Mouse (Mus musculus): ENCODE measurements around the gene Gm43064. TPM values are rescaled to one million over a fixed set of nuclear protein-coding genes. Genes with fewer than 3 reads are reported as not detected.
"Not testable (repeated sequence)": the region's sequence is repeated elsewhere in the genome, so short reads cannot be mapped to it uniquely, and the experiment has no call there.

Gm43064 gene
- polyA plus RNA-seq, 1 experiment from 2014 or later = 1.1 TPM

DNA sequence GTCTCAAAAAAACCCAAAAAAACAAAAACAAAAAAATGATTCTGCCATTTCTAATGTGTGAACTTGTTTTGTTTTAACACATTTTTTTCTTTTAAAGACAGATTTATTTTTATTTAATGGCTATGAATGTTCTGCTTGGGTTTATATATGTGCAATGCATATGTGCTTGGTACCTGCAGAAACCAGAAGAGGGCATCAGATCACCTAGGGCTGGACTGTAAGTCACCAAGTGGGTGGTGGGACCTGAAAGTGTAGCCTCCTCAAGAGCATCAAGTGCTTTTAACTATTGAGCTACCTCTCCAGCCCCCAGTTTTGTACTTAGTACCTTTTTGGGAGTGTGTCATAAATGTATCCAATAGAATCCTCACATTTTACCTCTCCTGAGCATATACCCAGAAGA, 18.2 kb downstream of the Gm43064 start:
- ATAC-seq (ENCODE audit: insufficient read depth, low FRiP score) = no peak
- Histone ChIP-seq H3K4me2 (ENCODE audit: low read depth, low read length) (no peak overlapping the region), H3K9me3 (replicated peaks; ENCODE audit: control insufficient read depth, low read length) (no peaks in the 10 kb centered on the region), H3K4me1 (ENCODE audit: control insufficient read depth, insufficient read depth, low read length) (no peaks in the 10 kb centered on the region), H3K9ac (ENCODE audit: low read length) (no peak overlapping the region), H3K4me3 (replicated peaks; ENCODE audit: low read length) (no peak overlapping the region), H3K27ac (ENCODE audit: low read length) (no peak overlapping the region), H3K27me3 (ENCODE audit: control insufficient read depth, insufficient read depth, low read length) (no peaks in the 10 kb centered on the region), H3K36me3 (ENCODE audit: control insufficient read depth, insufficient read depth, low read length) (no peaks in the 10 kb centered on the region)

DNA sequence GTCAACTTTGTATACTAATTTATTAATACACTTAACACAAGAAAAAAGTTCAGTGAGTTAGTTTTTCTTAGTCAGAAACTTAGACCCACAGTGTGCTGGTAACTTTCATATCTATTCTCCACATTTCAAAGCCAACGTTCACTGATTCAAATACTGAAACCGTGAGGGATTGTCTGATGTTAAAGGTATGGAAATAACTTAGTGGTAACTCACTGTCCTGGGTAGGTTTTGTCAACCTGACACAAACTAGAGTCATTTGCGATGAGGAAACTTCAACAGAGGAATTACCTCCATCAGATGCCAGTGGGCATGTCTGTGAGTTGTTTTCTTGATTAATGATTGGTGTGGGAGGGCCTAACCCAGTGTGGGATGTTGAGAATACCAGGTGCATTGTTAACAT, 19.7 kb downstream of the Gm43064 start:
- no peaks in the 10 kb centered on the region for H3K36me3 ChIP-seq (ENCODE audit: control insufficient read depth, insufficient read depth, low read length)
- H3K27ac ChIP-seq (ENCODE audit: low read length) = no peak overlapping the region
- no peak for ATAC-seq (ENCODE audit: insufficient read depth, low FRiP score)
- no peak overlapping the region for H3K4me3 ChIP-seq (replicated peaks; ENCODE audit: low read length)
- H3K4me2 ChIP-seq (ENCODE audit: low read depth, low read length) = no peak overlapping the region
- no peak overlapping the region for H3K9ac ChIP-seq (ENCODE audit: low read length)
- H3K9me3 ChIP-seq (replicated peaks; ENCODE audit: control insufficient read depth, low read length) = no peaks in the 10 kb centered on the region
- no peaks in the 10 kb centered on the region for H3K27me3 ChIP-seq (ENCODE audit: control insufficient read depth, insufficient read depth, low read length)
- H3K4me1 ChIP-seq (ENCODE audit: control insufficient read depth, insufficient read depth, low read length) = no peaks in the 10 kb centered on the region
- WGBS = 75% methylated on average over 3 of the region's 3 CpGs

DNA sequence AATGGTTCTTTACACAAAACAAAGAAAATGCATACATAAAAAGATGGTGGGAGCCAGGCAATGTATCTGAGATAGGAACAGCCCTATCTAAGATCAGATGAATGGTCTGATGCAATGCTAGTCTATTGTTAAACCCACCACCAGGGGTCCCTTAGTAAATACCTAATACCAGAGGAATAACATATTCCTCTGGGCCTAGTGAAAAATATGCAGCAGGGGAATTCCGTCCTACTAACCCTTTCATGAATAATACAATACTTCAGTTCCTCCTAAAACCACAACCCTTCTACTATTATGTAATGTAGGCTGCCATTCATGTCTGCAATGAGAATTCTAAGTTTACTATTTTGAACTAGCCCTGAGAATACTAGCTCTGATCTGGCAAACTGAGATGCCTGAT, 21.3 kb downstream of the Gm43064 start:
- not testable (repeated sequence) for H3K9me3 ChIP-seq (replicated peaks; ENCODE audit: control insufficient read depth, low read length); H3K27ac ChIP-seq (ENCODE audit: low read length); H3K27me3 ChIP-seq (ENCODE audit: control insufficient read depth, insufficient read depth, low read length); H3K4me1 ChIP-seq (ENCODE audit: control insufficient read depth, insufficient read depth, low read length); H3K36me3 ChIP-seq (ENCODE audit: control insufficient read depth, insufficient read depth, low read length); ATAC-seq (ENCODE audit: insufficient read depth, low FRiP score); H3K4me3 ChIP-seq (replicated peaks; ENCODE audit: low read length); H3K9ac ChIP-seq (ENCODE audit: low read length); H3K4me2 ChIP-seq (ENCODE audit: low read depth, low read length)
- 62% methylated on average over 1 of the region's 1 CpGs for WGBS

DNA sequence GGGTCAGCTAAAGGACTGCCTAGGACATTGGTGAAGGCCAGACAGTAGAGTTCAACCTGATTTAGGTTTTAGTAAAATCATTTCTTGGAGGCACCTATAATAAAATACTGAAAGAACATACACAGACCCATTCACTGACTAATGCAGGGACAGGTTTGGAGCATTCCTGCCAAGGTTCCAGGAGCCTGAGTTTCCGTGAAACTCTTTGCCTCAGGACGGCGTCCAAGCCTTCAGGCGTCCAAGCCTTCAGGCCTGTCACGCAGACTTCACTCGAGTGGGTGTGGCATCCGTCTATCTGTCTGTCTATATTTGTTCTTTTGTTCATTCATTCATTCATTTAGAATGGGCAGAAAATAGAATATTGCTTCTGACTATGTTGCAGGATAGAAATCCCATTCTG, 21.8 kb downstream of the Gm43064 start:
- Histone ChIP-seq H3K4me3 (replicated peaks; ENCODE audit: low read length) (no peak overlapping the region), H3K4me2 (ENCODE audit: low read depth, low read length) (no peak overlapping the region), H3K27ac (ENCODE audit: low read length) (no peak overlapping the region), H3K9ac (ENCODE audit: low read length) (no peak overlapping the region), H3K4me1 (ENCODE audit: control insufficient read depth, insufficient read depth, low read length) (no peaks in the 10 kb centered on the region), H3K27me3 (ENCODE audit: control insufficient read depth, insufficient read depth, low read length) (no peaks in the 10 kb centered on the region), H3K9me3 (replicated peaks; ENCODE audit: control insufficient read depth, low read length) (no peaks in the 10 kb centered on the region), H3K36me3 (ENCODE audit: control insufficient read depth, insufficient read depth, low read length) (no peaks in the 10 kb centered on the region)
- ATAC-seq (ENCODE audit: insufficient read depth, low FRiP score) = no peak
- 71% methylated on average over 7 of the region's 7 CpGs for WGBS

DNA sequence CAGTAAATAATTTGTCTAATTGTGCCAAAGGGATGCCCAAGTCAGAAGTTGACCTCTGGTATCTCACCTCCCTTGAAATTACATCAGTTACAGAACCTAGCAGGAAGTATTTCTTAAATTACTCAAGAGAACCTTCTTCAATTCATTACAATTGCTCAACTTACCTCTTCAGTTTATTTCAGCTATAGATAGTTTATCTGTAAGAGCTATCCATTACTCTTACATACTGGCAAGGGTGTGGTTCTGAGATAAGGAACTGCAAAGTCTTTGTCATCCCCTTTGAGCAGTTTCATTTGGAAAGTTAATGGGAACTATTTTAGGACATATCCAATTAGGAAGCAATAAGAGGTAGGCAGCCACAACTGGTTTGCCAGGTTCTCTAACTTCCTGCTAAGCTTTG, 23.1 kb downstream of the Gm43064 start, which contains the start of gene Bcl2l15:
Bcl2l15 (plus strand) TSS at position 176 of the 400 bp plus-strand sequence.
- Histone ChIP-seq H3K9me3 (replicated peaks; ENCODE audit: control insufficient read depth, low read length) (no peaks in the 10 kb centered on the region), H3K27ac (ENCODE audit: low read length) (no peak within 1 kb of the TSS), H3K4me3 (replicated peaks; ENCODE audit: low read length) (no peak within 1 kb of the TSS), H3K36me3 (ENCODE audit: control insufficient read depth, insufficient read depth, low read length) (no peaks in the 10 kb centered on the region), H3K27me3 (ENCODE audit: control insufficient read depth, insufficient read depth, low read length) (no peaks in the 10 kb centered on the region), H3K9ac (ENCODE audit: low read length) (no peak within 1 kb of the TSS), H3K4me2 (ENCODE audit: low read depth, low read length) (no peak within 1 kb of the TSS), H3K4me1 (ENCODE audit: control insufficient read depth, insufficient read depth, low read length) (no peaks in the 10 kb centered on the region)
- no peak for ATAC-seq (ENCODE audit: insufficient read depth, low FRiP score)

DNA sequence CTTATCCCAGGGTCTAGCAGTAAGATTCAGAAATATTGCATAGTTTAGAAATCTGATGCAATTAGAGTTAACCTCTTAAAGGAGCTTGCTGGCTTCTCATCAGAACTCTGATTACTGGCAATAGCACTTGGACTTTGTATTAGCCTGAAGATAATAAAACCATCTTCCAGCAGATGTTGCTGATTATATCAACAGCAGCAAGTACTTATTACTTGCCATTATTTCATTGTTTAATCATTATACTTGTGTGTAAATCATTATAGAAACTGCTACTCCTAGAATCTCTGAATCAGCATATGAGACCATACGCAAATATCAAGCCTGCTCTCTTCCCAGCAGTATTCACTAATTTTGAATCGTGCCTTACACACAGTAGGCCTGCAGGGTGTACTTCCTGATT, 24.6 kb downstream of the Gm43064 start:
- Histone ChIP-seq H3K4me3 (replicated peaks; ENCODE audit: low read length) (no peak overlapping the region), H3K27ac (ENCODE audit: low read length) (no peak overlapping the region), H3K9ac (ENCODE audit: low read length) (no peak overlapping the region), H3K9me3 (replicated peaks; ENCODE audit: control insufficient read depth, low read length) (no peaks in the 10 kb centered on the region), H3K36me3 (ENCODE audit: control insufficient read depth, insufficient read depth, low read length) (no peaks in the 10 kb centered on the region), H3K4me2 (ENCODE audit: low read depth, low read length) (no peak overlapping the region), H3K27me3 (ENCODE audit: control insufficient read depth, insufficient read depth, low read length) (no peaks in the 10 kb centered on the region), H3K4me1 (ENCODE audit: control insufficient read depth, insufficient read depth, low read length) (no peaks in the 10 kb centered on the region)
- 80% methylated on average over 2 of the region's 2 CpGs for WGBS
- ATAC-seq (ENCODE audit: insufficient read depth, low FRiP score) = no peak

DNA sequence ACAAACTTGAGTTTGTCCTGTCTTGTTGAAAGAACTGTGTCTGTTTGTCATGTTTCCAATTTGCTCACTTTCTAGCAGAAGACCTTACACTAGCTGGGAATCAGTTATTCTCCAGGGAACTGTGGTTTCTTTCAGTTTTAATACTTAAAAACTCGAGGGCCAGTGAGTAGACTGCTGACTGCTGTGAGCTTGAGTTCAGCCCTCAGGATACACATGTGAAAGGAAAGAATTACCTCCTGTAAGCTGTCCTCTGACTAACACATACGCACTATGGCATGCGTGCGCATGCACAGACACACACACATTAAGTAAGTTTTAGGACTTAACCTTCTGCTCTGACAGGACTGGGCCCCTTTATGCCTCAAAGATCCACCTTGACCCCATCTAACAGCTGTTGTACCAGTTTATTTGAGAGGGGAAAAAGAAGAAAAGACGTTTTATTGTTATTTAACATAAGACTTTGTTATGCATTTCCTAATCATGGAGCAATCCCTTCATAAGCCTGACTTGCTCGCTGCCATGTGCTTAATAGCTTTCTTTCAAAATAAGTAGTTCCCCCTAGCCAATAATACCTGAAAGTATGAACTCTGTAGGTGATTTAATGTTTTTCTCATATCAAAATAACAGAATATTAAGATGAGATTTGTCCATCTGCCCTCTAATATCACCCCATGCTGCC, 26.0 kb downstream of the Gm43064 start:
- 68% methylated on average over 6 of the region's 6 CpGs for WGBS
- Histone ChIP-seq H3K27me3 (ENCODE audit: control insufficient read depth, insufficient read depth, low read length) (no peaks in the 10 kb centered on the region), H3K4me3 (replicated peaks; ENCODE audit: low read length) (no peak overlapping the region), H3K27ac (ENCODE audit: low read length) (no peak overlapping the region), H3K4me2 (ENCODE audit: low read depth, low read length) (no peak overlapping the region), H3K9ac (ENCODE audit: low read length) (no peak overlapping the region), H3K9me3 (replicated peaks; ENCODE audit: control insufficient read depth, low read length) (no peaks in the 10 kb centered on the region), H3K4me1 (ENCODE audit: control insufficient read depth, insufficient read depth, low read length) (no peaks in the 10 kb centered on the region), H3K36me3 (ENCODE audit: control insufficient read depth, insufficient read depth, low read length) (no peaks in the 10 kb centered on the region)
- no peak for ATAC-seq (ENCODE audit: insufficient read depth, low FRiP score)

DNA sequence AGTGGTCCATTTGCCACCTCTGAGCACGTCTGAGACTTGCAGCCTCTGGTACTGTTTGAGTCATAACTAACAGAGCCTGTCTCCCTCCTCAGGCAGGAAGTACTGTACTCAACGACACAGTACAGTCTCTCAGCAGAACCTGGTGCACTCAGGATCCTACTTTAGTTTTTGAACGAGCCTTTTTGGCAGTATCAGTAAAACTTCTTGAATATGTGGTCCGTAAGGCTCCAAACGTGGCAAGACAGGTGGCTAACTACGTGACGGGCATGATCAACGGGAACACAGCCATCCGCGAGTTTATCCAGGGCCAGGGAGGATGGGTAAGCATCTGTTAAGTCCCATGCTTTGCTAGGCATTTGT, 26.6 kb downstream of the Gm43064 start:
- no peak overlapping the region for H3K4me2 ChIP-seq (ENCODE audit: low read depth, low read length)
- no peak overlapping the region for H3K9ac ChIP-seq (ENCODE audit: low read length)
- no peak for ATAC-seq (ENCODE audit: insufficient read depth, low FRiP score)
- H3K27me3 ChIP-seq (ENCODE audit: control insufficient read depth, insufficient read depth, low read length) = no peaks in the 10 kb centered on the region
- no peaks in the 10 kb centered on the region for H3K4me1 ChIP-seq (ENCODE audit: control insufficient read depth, insufficient read depth, low read length)
- no peaks in the 10 kb centered on the region for H3K36me3 ChIP-seq (ENCODE audit: control insufficient read depth, insufficient read depth, low read length)
- H3K4me3 ChIP-seq (replicated peaks; ENCODE audit: low read length) = no peak overlapping the region
- H3K27ac ChIP-seq (ENCODE audit: low read length) = no peak overlapping the region
- WGBS = 76% methylated on average over 10 of the region's 10 CpGs
- H3K9me3 ChIP-seq (replicated peaks; ENCODE audit: control insufficient read depth, low read length) = no peaks in the 10 kb centered on the region

DNA sequence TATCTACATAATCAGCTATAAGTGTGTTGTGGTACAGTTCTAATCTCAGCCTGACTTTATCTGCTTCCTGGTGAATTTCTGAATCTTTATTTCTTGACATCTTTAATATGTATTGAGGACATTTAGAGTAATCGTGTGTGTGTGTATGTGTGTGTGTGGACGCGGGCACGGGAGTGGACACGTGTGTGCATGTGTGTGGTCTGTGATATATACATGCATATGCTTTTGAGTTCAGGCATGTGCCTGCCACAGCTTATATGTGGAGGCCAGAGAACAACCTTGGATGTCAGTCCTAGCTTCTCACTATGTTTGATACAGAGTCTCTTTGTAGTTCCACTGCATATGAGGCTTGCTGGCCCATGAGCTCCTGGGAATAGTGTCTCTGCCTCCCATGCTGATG, 27.1 kb downstream of the Gm43064 start:
- 95% methylated on average over 5 of the region's 5 CpGs for WGBS
- Histone ChIP-seq H3K9ac (ENCODE audit: low read length) (no peak overlapping the region), H3K9me3 (replicated peaks; ENCODE audit: control insufficient read depth, low read length) (no peaks in the 10 kb centered on the region), H3K4me3 (replicated peaks; ENCODE audit: low read length) (no peak overlapping the region), H3K36me3 (ENCODE audit: control insufficient read depth, insufficient read depth, low read length) (no peaks in the 10 kb centered on the region), H3K27me3 (ENCODE audit: control insufficient read depth, insufficient read depth, low read length) (no peaks in the 10 kb centered on the region), H3K4me1 (ENCODE audit: control insufficient read depth, insufficient read depth, low read length) (no peaks in the 10 kb centered on the region), H3K27ac (ENCODE audit: low read length) (no peak overlapping the region), H3K4me2 (ENCODE audit: low read depth, low read length) (no peak overlapping the region)
- ATAC-seq (ENCODE audit: insufficient read depth, low FRiP score) = no peak

DNA sequence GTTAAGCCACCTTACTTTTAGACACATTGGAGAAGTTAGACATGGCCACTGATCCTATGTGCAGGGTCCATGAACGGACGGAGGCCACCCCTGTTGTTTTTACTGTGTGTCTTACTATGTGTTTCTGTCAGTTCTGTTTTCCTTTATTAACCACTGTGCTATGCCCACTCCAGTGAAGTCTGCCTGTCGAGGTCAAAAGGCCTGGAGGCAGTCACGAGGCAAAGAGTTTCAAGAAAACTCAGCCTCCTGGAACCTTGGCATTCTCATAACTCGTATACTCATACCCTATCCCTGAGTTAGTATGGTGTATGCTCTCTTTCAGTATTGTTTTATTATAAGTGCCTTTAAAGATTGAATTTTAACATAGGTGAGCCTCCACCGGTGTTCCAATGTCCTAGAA, 30.3 kb downstream of the Gm43064 start:
- H3K9ac ChIP-seq (ENCODE audit: low read length) = no peak overlapping the region
- H3K27me3 ChIP-seq (ENCODE audit: control insufficient read depth, insufficient read depth, low read length) = no peaks in the 10 kb centered on the region
- no peak overlapping the region for H3K4me2 ChIP-seq (ENCODE audit: low read depth, low read length)
- H3K27ac ChIP-seq (ENCODE audit: low read length) = no peak overlapping the region
- H3K4me1 ChIP-seq (ENCODE audit: control insufficient read depth, insufficient read depth, low read length) = no peaks in the 10 kb centered on the region
- 91% methylated on average over 6 of the region's 6 CpGs for WGBS
- no peaks in the 10 kb centered on the region for H3K9me3 ChIP-seq (replicated peaks; ENCODE audit: control insufficient read depth, low read length)
- H3K4me3 ChIP-seq (replicated peaks; ENCODE audit: low read length) = no peak overlapping the region
- no peaks in the 10 kb centered on the region for H3K36me3 ChIP-seq (ENCODE audit: control insufficient read depth, insufficient read depth, low read length)
- no peak for ATAC-seq (ENCODE audit: insufficient read depth, low FRiP score)

Measured in stomach, embryonic 16.5 days (tissue).